Mouse (Mus musculus) subcutaneous adipose tissue, adult 2 months (tissue): ENCODE measurements around the gene Actr1a. TPM values are rescaled to one million over a fixed set of nuclear protein-coding genes. Genes with fewer than 3 reads are reported as not detected.

Source experiments
- polyA plus RNA-seq: library from polyadenylated mRNA; depleted of rRNA; stranded (reverse); fragments of >200 nt; gene quantifications from 2 replicates; pipeline ENCODE4 v1.2.3, GENCODE M21; 2012; ENCODE audit warnings: low replicate concordance; rRNA removed

Actr1a gene
- polyA plus RNA-seq = 128 and 152 TPM in 2 replicates

DNA sequence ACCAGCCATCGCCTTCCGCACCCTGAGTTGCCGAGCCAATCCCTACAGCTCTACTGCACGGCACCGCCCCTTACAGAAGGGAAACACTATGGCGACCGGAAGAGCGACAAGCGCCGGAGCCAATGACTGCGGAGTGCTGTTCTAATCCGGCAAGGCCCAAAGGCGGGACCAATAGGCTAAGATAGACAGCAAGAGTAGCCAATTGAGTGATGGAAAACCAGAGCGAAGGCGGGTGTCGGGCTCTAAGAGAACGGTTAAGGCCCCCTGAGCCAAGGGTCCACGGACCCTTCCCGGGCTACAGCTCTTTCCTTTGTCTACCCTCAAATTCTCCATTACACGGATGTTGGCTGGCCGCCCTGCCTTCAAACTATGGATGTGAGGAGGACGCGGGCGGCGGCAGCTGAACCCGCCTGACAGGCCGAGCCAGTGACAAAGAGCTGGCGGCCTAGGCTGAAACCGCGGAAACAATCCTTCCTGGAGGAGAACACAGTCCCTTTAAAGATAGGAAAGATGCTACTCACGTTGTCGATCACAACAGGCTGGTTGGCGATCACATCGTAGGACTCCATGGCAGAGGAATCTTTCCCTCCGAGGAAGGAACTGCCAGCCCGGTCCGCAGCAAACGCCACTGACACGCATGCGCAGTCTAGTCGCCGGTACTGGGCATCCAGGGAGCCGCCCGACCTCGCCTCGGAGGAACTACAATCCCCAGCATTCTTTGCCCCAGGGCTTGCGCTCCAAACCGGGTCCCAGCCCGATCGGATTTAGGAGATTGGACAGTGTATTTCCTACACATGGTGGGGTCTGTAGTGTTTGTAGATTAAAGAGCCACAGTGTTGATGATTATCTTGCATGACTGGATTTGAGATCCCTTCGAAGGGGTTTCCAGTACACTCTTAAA, at the start of gene Actr1a:
TSS of gene Actr1a (minus strand) at position 640 of the 901 bp plus-strand sequence.

DNA sequence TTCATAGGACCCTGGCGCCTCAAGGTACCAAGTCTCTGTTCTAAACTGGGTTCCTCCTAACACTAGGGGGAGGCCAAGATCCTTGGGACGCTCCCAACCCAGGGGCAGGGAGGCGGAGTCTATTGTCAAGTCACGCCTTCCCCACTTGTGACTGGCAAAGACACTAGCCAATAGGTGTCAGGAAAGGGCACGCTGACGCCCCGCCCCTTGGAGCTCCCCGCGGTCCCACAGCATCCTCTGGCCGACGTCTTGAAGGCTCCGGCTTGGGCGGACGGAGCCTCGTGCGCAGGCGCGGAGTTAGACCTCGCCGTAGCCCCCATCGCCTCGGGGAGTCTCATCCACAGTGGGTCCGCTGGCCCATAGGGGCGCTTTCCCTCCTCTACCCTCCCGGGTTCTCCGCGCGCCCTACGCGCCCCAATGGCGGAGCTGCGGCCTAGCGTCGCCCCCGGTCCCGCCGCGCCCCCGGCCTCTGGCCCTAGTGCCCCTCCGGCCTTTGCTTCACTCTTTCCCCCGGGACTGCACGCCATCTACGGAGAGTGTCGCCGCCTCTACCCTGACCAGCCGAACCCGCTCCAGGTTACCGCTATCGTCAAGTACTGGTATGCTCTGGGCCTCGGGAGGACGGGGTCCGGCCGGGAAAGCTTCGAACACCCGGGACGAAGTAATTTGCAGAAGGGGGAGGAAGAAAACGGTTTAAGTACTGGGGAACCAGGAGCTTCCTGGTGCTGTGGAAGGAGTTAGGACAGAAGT, 1.3 kb upstream of the Actr1a start, which contains the start of gene Sufu:
TSS of gene Sufu (plus strand) at position 211 of the 750 bp plus-strand sequence.

DNA sequence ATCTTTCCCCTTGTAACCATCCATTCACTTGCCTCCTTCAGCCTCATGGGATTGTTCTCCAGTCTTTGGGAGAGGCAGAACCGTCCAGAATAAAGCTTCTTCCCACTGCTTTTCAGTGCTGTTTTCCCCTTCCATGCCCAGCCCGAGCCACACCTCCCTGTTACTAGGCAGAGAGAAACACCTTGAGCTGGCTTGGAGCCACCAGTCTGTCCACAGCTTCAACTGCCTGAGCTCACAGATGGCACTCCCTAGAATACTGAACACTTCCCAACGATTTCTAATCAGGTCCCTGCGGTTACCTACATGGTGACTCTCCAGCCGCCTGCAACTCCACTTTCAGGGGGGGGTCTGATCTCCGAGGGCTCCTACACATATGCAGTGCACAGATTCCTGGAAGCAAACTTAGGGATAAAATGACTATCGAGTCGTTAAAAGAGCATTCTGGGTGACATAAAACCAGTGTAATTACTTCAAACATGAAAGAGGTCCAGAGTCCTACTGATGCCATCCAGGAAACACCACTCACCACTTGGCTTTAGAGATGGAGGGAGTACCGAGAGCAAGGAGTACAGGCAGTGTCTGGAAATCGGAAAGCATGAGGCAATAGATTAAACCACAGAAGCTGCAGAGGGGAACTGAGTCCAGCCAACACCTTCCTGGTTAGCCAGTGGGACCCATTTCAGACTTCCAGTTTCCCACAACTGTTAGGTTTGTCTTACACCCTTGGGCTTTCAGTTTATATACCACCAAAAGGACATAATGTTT, 45.2 kb downstream of the Actr1a start, which contains the start of gene 2310034G01Rik:
TSS of gene 2310034G01Rik (minus strand) at position 135 of the 765 bp plus-strand sequence.

DNA sequence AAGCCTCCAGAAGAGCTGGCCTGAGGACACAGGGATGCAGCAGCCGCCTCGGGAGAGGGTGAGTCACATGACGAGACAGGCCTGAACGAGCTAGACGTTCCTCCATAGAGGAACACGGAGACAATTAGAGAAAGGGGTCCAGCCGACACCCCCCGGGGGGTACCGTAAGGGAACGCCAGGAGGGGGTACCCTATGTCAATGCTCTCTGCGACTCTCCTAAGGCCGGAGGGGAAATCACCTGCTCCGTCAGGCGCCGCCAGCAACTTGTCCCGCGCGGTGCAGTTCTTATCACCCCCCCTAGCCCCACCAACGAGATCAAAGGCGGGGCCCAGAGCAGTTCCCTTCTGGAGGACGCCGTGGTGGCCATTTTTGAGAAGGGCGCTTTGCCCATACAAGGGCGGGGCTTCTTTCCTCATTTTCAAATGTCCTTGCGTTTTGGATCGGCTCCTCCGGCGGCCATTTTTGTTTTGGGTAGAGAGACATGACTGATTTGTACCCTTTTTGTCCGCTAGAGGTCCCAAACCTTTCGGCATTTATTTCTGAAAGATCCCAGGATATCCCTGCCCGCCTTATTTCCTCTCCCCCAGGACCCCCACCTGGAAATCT, 57.1 kb downstream of the Actr1a start, which contains the start of gene Cuedc2:
TSS of gene Cuedc2 (minus strand) at position 372 of the 606 bp plus-strand sequence.

DNA sequence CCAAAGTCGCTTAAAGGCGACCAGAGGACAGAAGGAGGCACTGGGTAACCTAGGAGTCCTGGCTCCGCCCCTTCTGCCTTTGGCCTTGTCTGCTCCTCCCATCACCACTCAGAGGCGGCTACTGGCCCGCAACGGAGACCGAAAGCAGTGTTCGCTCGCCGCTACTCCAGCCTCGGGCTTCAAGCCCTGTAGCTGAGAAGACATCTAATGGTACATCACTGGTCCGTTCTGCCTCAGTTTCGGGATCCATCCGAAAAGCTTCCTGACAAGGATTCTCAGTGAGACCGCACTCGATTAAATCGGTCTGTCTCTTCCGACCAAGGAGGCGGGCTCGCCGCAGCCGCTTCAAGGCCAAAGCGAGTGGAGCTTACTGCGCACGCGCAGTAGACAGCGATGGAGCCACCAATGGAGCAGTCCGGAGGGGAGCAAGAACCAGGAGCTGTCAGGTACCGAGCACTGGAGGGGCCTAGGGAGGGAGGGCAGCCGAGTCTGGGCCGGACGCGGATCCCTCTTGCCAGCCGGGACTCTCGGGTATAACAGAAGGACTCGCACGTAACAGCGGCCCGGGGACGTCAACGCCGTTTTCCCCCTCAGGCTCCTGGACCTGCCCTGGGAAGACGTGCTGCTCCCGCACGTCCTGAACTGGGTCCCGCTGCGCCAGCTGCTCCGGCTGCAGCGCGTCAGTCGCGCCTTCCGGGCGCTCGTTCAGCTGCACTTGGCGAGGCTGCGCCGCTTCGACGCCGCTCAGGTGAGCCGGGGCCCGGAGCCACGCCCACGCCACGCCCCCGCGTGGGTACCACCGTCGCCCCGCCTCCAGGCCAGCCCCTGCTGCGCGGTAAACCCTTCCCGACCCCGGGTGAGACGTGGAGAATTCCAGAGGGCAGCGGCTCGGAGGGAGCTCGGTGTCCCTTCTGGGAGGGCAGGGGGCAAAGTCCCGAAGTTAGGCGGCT, 67.2 kb downstream of the Actr1a start, which contains the start of gene Fbxl15:
TSS of gene Fbxl15 (plus strand) at position 104 of the 950 bp plus-strand sequence.

Other genes starting within 250 kb of the Actr1a start
- 0.64 TPM in 1 of 2 replicates, not detected in the other for gene Pitx3, start 247.4 kb downstream of the Actr1a start, polyA plus RNA-seq
- gene Gbf1, start 243.2 kb downstream of the Actr1a start, polyA plus RNA-seq = 69.7 and 96.3 TPM in 2 replicates
- 33.0 and 51.7 TPM in 2 replicates for gene Nfkb2, start 91.4 kb downstream of the Actr1a start, polyA plus RNA-seq
- 3.6 and 147 TPM in 2 replicates for gene Psd, start 68.6 kb downstream of the Actr1a start, polyA plus RNA-seq
- 16.6 and 17.1 TPM in 2 replicates for gene Fbxl15, start 67.6 kb downstream of the Actr1a start, polyA plus RNA-seq
- gene Cuedc2, start 57.0 kb downstream of the Actr1a start, polyA plus RNA-seq = 78.4 and 113 TPM in 2 replicates
- gene Mfsd13a, start 54.6 kb downstream of the Actr1a start, polyA plus RNA-seq = 12.0 and 18.0 TPM in 2 replicates
- gene 2310034G01Rik, start 45.4 kb downstream of the Actr1a start, polyA plus RNA-seq = 1.2 and 1.3 TPM in 2 replicates
- 25.2 and 34.3 TPM in 2 replicates for gene Sufu, start 1.1 kb upstream of the Actr1a start, polyA plus RNA-seq
- 35.6 and 44.1 TPM in 2 replicates for gene Trim8, start 106.0 kb upstream of the Actr1a start, polyA plus RNA-seq
- gene Arl3, start 177.4 kb upstream of the Actr1a start, polyA plus RNA-seq = 31.8 and 31.9 TPM in 2 replicates
- gene Sfxn2, start 177.6 kb upstream of the Actr1a start, polyA plus RNA-seq = 8.4 and 10.4 TPM in 2 replicates
- 73.3 and 82.1 TPM in 2 replicates for gene Wbp1l, start 203.3 kb upstream of the Actr1a start, polyA plus RNA-seq